Mouse (Mus musculus) ES-E14 (cell line): ENCODE measurements around the gene Gm11172. TPM values are rescaled to one million over a fixed set of nuclear protein-coding genes. Genes with fewer than 3 reads are reported as not detected.

Experiments
- DNase-seq: peaks from one replicate; pipeline ENCODE4 v3.0.0-alpha.2; 2013; ENCODE audit warnings: low read depth, low spot score
- H3K27ac ChIP-seq: 2 replicates; pipeline ENCODE4 v1.5.1; 2012; ENCODE audit warnings: low read depth, mild to moderate bottlenecking, low read length, moderate library complexity, mixed read lengths; ENCODE audit not compliant: poor library complexity, insufficient read depth, severe bottlenecking
- H3K36me3 ChIP-seq: 2 replicates; pipeline ENCODE4 v1.6.1; 2012; ENCODE audit warnings: mild to moderate bottlenecking, low read length, moderate library complexity, mixed read lengths; ENCODE audit not compliant: control insufficient read depth, poor library complexity, insufficient read depth, severe bottlenecking
- H3K4me1 ChIP-seq, 2 experiments: fragments of 150-350 bp in 1 of 2; sonication (generic) in 1 of 2; 2 replicates each; pipeline ENCODE4 v1.6.1; 2012; ENCODE audit warnings: low read length in 2 of 2, mild to moderate bottlenecking in 1 of 2, mixed read lengths in 1 of 2; ENCODE audit not compliant: control insufficient read depth in 2 of 2, insufficient read depth in 2 of 2, poor library complexity in 1 of 2
- H3K4me3 ChIP-seq, 2 experiments: fragments of 150-350 bp in 1 of 2; sonication (generic) in 1 of 2; 2 replicates each; pipeline ENCODE4 v1.5.1; 2012; ENCODE audit warnings: low read length in 2 of 2, low read depth in 1 of 2, mild to moderate bottlenecking in 1 of 2, mixed read lengths in 1 of 2; ENCODE audit not compliant: insufficient read depth in 1 of 2, poor library complexity in 1 of 2, severe bottlenecking in 1 of 2
- H3K9ac ChIP-seq: 2 replicates; pipeline ENCODE4 v1.6.1; 2012; ENCODE audit warnings: low read depth, mild to moderate bottlenecking, low read length, mixed read lengths; ENCODE audit not compliant: poor library complexity, insufficient read depth, severe bottlenecking
- H3K9me3 ChIP-seq: fragments of 150-350 bp; sonication (generic); 2 replicates; pipeline ENCODE4 v1.6.1; 2012; ENCODE audit warnings: low read depth, mild to moderate bottlenecking, low read length; ENCODE audit not compliant: control insufficient read depth, insufficient read depth
- CHD2 ChIP-seq: IDR thresholded peaks from 2 replicates; pipeline ENCODE4 v1.6.1; 2014; ENCODE audit warnings: mild to moderate bottlenecking, low read depth, low read length, inconsistent platforms
- HCFC1 ChIP-seq: IDR thresholded peaks from 2 replicates; pipeline ENCODE4 v1.6.1; 2012; ENCODE audit warnings: low read length, inconsistent platforms, borderline replicate concordance; ENCODE audit not compliant: insufficient read depth
- MAFK ChIP-seq: IDR thresholded peaks from 2 replicates; pipeline ENCODE4 v1.6.1; 2014; ENCODE audit warnings: mild to moderate bottlenecking, low read depth, low read length, inconsistent platforms; ENCODE audit not compliant: insufficient read depth
- ZC3H11A ChIP-seq: IDR thresholded peaks from 2 replicates; pipeline ENCODE4 v1.6.1; 2012; ENCODE audit warnings: low read depth, mild to moderate bottlenecking, inconsistent platforms, low read length, borderline replicate concordance
- ZNF384 ChIP-seq: IDR thresholded peaks from 2 replicates; pipeline ENCODE4 v1.6.1; 2012; ENCODE audit warnings: low read depth, low read length, inconsistent platforms
- in situ Hi-C, 2 experiments: fragments of 600-800 bp; cut with MboI; formaldehyde crosslinking; loops; one replicate each; pipeline ENCODE4 v1.15.1; 2025; ENCODE audit warnings: low sequenced_read_pairs in 2 of 2, inconsistent platforms in 1 of 2; ENCODE audit not compliant: unreplicated experiment in 2 of 2
- total RNA-seq: library from RNA; depleted of rRNA; stranded (reverse); fragments of 300-350 nt; gene quantifications from 2 replicates; pipeline ENCODE4 v1.2.3, GENCODE M21; 2012

The Gm11172 gene
- total RNA-seq, 1 experiment, result not detected

GRCm38 (mm10) chr16:10818579-10819135 is 5.9 kb downstream of the Gm11172 start:
- peaks cover 0 to 2% of the 10 kb centered on the region in 2 experiments; a peak in 1 of 4 replicates for H3K4me1 ChIP-seq
- in situ Hi-C loops, result no loop called here
- no peaks in the 10 kb centered on the region for H3K9me3 ChIP-seq
- no peak for DNase-seq
- TF ChIP-seq ZNF384, result no peak
- no peak for TF ChIP-seq CHD2
- no peak for TF ChIP-seq HCFC1
- no peak for TF ChIP-seq MAFK
- H3K9ac ChIP-seq, result no peak overlapping the region
- no peak overlapping the region for H3K27ac ChIP-seq
- H3K4me3 ChIP-seq, result no peak overlapping the region
- no peaks in the 10 kb centered on the region for H3K36me3 ChIP-seq

GRCm38 (mm10) chr16:10819966-10820365 is 7.3 kb downstream of the Gm11172 start:
- in situ Hi-C loops, result no loop called here
- peaks cover 0 to under 1% of the 10 kb centered on the region in 2 experiments; a peak in 1 of 4 replicates for H3K4me1 ChIP-seq
- H3K27ac ChIP-seq, result no peak overlapping the region
- H3K9me3 ChIP-seq, result no peaks in the 10 kb centered on the region
- no peak for DNase-seq
- no peak overlapping the region for H3K9ac ChIP-seq
- H3K36me3 ChIP-seq, result no peaks in the 10 kb centered on the region
- TF ChIP-seq CHD2 (no peak), HCFC1 (no peak), ZC3H11A (no peak), ZNF384 (no peak), MAFK (no peak)
- no peak overlapping the region for H3K4me3 ChIP-seq

GRCm38 (mm10) chr16:10821387-10821786 is 8.7 kb downstream of the Gm11172 start:
- in situ Hi-C loops, result no loop called here
- H3K9ac ChIP-seq, result no peak overlapping the region
- H3K4me1 ChIP-seq, result no peaks in the 10 kb centered on the region
- H3K36me3 ChIP-seq, result no peaks in the 10 kb centered on the region
- no peak overlapping the region for H3K4me3 ChIP-seq
- H3K9me3 ChIP-seq, result no peaks in the 10 kb centered on the region
- no peak for DNase-seq
- no peak for TF ChIP-seq CHD2
- no peak for TF ChIP-seq ZNF384
- no peak for TF ChIP-seq ZC3H11A
- no peak for TF ChIP-seq MAFK
- no peak for TF ChIP-seq HCFC1
- no peak overlapping the region for H3K27ac ChIP-seq

- in situ Hi-C loops, result no loop called here
These were observed 11.8 kb downstream of the Gm11172 start for GRCm38 (mm10) chr16:10824536-10824935.

More at GRCm38 (mm10) chr16:10824536-10824935, 11.8 kb downstream of the Gm11172 start:
- Histone ChIP-seq H3K4me3 (no peak overlapping the region), H3K9ac (no peak overlapping the region), H3K27ac (no peak overlapping the region), H3K9me3 (no peaks in the 10 kb centered on the region), H3K36me3 (no peaks in the 10 kb centered on the region), H3K4me1 (no peaks in the 10 kb centered on the region)
- TF ChIP-seq HCFC1 (no peak), MAFK (no peak), CHD2 (no peak), ZNF384 (no peak), ZC3H11A (no peak)
- DNase-seq, result no peak
